Mouse (Mus musculus): ENCODE measurements around the gene Gm26602. TPM values are rescaled to one million over a fixed set of nuclear protein-coding genes. Genes with fewer than 3 reads are reported as not detected.

The Gm26602 gene
- total RNA-seq, 2 experiments from 2014 or later: not detected

DNA sequence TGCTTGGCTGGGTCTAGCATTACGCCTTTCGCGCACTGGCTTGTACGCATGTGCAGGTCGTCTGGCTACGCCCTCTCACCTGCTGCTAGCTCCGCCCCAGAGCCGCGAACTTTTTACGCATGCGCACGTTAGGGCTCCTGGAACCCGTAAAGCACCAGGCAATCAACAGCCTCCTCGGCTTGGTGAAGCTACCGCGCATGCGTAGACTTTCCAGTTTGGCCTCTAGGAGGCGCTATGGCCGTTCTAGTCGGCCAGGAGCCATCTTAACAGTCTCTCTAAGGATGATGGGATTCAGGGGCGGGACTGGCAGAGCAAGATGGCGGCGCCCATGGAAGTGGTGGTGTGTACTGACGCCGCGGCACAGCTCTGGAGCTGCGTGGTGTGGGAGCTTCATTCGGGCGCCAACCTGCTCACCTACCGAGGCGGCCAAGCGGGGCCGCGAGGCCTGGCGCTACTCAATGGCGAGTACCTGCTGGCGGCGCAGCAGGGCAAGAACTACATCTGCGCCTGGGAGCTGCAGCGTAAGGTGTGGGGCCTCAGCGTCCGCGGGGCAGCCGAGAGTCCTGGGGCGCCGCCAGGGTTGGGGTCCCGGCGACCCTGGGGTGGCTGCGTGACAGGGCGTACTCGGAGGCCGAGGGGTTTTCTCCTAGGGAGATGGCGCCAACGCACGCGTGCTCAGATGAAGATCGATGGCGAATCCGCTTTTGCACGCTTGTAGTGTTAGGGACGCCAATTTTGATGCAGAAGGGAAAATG is 49.4 kb downstream of the Gm26602 start, which contains the start of gene Wdr18:
TSS of gene Wdr18 (plus strand) at position 306 of the 755 bp plus-strand sequence.
- DNase-seq: peak; percentile 98 to 100

Small RNA genes within 50 kb of the gene (microRNA-seq; reads per million reads assigned to microRNA genes)
- gene Mir6910: not detected

Other genes with a start within 250 kb of the Gm26602 start
- not detected for gene Madcam1, start 246.3 kb upstream of the Gm26602 start, total RNA-seq (2021)
- gene Tpgs1, start 241.5 kb upstream of the Gm26602 start, total RNA-seq (2021): 10 to 100 TPM; 31.6 to 39.0 TPM
- gene Cdc34, start 228.7 kb upstream of the Gm26602 start, total RNA-seq (2021): 10 to 100 TPM; 75.0 to 79.9 TPM
- 1 to 10 TPM in 1 of 2 experiments, under 1 TPM in 1; 0.86 to 1.0 TPM for gene Gzmm, start 221.8 kb upstream of the Gm26602 start, total RNA-seq (2021)
- 100 to 1,000 TPM; 558 to 568 TPM for gene Bsg, start 206.4 kb upstream of the Gm26602 start, total RNA-seq (2021)
- gene Hcn2, start 194.2 kb upstream of the Gm26602 start, total RNA-seq (2021): 1 to 10 TPM; 4.3 to 6.0 TPM
- gene Polrmt, start 164.3 kb upstream of the Gm26602 start, total RNA-seq (2021): 10 to 100 TPM; 51.1 to 58.0 TPM
- gene Fgf22, start 155.8 kb upstream of the Gm26602 start, total RNA-seq (2021): not detected
- 10 to 100 TPM; 53.0 to 55.2 TPM for gene Rnf126, start 143.9 kb upstream of the Gm26602 start, total RNA-seq (2021)
- 10 to 100 TPM; 11.3 to 22.9 TPM for gene Fstl3, start 133.6 kb upstream of the Gm26602 start, total RNA-seq (2021)
- not detected for gene Prss57, start 119.9 kb upstream of the Gm26602 start, total RNA-seq (2021)
- 10 to 100 TPM; 75.4 to 93.7 TPM for gene Palm, start 117.3 kb upstream of the Gm26602 start, total RNA-seq (2021)
- gene Misp, start 89.9 kb upstream of the Gm26602 start, total RNA-seq (2021): under 1 TPM in 1 of 2 experiments, not detected in 1; 0.43 TPM
- 100 to 1,000 TPM; 257 to 299 TPM for gene Ptbp1, start 56.4 kb upstream of the Gm26602 start, total RNA-seq (2021)
- gene Prtn3, start 36.4 kb upstream of the Gm26602 start, total RNA-seq (2021): under 1 TPM; 0.50 to 0.56 TPM
- under 1 TPM; 0.16 to 0.50 TPM for gene Plppr3, start 36.2 kb upstream of the Gm26602 start, total RNA-seq (2021)
- gene Elane, start 24.6 kb upstream of the Gm26602 start, total RNA-seq (2021): under 1 TPM; 0.30 to 0.33 TPM
- gene Cfd, start 20.0 kb upstream of the Gm26602 start, total RNA-seq (2021): 1,000 to 10,000 TPM; 1,484 to 1,596 TPM
- 10 to 100 TPM; 39.7 to 50.6 TPM for gene Med16, start 1.9 kb upstream of the Gm26602 start, total RNA-seq (2021)
- 1 to 10 TPM; 1.2 to 1.3 TPM for gene Kiss1r, start 6.1 kb downstream of the Gm26602 start, total RNA-seq (2021)
- 100 to 1,000 TPM; 104 to 118 TPM for gene R3hdm4, start 10.4 kb downstream of the Gm26602 start, total RNA-seq (2021)
- gene Arid3a, start 16.2 kb downstream of the Gm26602 start, total RNA-seq (2021): 1 to 10 TPM; 3.0 to 4.1 TPM
- gene Wdr18, start 49.3 kb downstream of the Gm26602 start, total RNA-seq (2021): 10 to 100 TPM; 37.8 to 48.9 TPM
- gene Grin3b, start 59.9 kb downstream of the Gm26602 start, total RNA-seq (2021): not detected
- 100 to 1,000 TPM; 144 to 146 TPM for gene Tmem259, start 73.5 kb downstream of the Gm26602 start, total RNA-seq (2021)
- 10 to 100 TPM; 30.2 to 42.9 TPM for gene Cnn2, start 77.7 kb downstream of the Gm26602 start, total RNA-seq (2021)
- 10 to 100 TPM; 20.2 to 20.3 TPM for gene Abca7, start 85.6 kb downstream of the Gm26602 start, total RNA-seq (2021)
- 1 to 10 TPM; 4.5 to 5.4 TPM for gene Arhgap45, start 105.8 kb downstream of the Gm26602 start, total RNA-seq (2021)
- gene Polr2e, start 128.9 kb downstream of the Gm26602 start, total RNA-seq (2021): 100 to 1,000 TPM in 1 of 2 experiments, 10 to 100 TPM in 1; 92.8 to 108 TPM
- gene Gpx4, start 136.3 kb downstream of the Gm26602 start, total RNA-seq (2021): 1,000 to 10,000 TPM; 1,198 to 1,301 TPM
- 10 to 100 TPM; 49.3 to 51.3 TPM for gene Sbno2, start 194.7 kb downstream of the Gm26602 start, total RNA-seq (2021)
- gene Stk11, start 204.9 kb downstream of the Gm26602 start, total RNA-seq (2021): 100 to 1,000 TPM; 146 to 149 TPM
- gene Atp5d, start 227.8 kb downstream of the Gm26602 start, total RNA-seq (2021): 100 to 1,000 TPM; 561 to 735 TPM
- 100 to 1,000 TPM in 1 of 2 experiments, 10 to 100 TPM in 1; 57.5 to 205 TPM for gene Cbarp, start 230.0 kb downstream of the Gm26602 start, total RNA-seq (2021)
- gene Midn, start 237.4 kb downstream of the Gm26602 start, total RNA-seq (2021): 100 to 1,000 TPM; 104 to 188 TPM

All from adrenal gland, postnatal 36 days (tissue).